Mouse (Mus musculus): ENCODE results near the gene Cyp1b1. TPM values are rescaled to one million over a fixed set of nuclear protein-coding genes. Genes with fewer than 3 reads are reported as not detected.
A peak's percentile ranks its signal among the peaks of the same experiment; 100 is the strongest.

The Cyp1b1 gene
- total and polyA plus RNA-seq, 2 experiments from 2014 or later = 5.2 to 7.5 TPM

GRCm38 (mm10) chr17:79730988-79731387 is 16.1 kb upstream of the Cyp1b1 start:
- Histone ChIP-seq H3K9me3 (ENCODE audit: low read length) (no peaks in the 10 kb centered on the region), H3K4me2 (ENCODE audit: low read depth) (no peak overlapping the region)
- 81% methylated on average over 8 of the region's 8 CpGs for WGBS

GRCm38 (mm10) chr17:79728585-79729503 is 14.0 kb upstream of the Cyp1b1 start:
- WGBS = 39% methylated on average over 16 of the region's 16 CpGs
- H3K4me2 ChIP-seq (ENCODE audit: low read depth) = peak overlapping the region; percentile 15; the same call in 1 of the 2 replicates
- no peak overlapping the region for H3K4me3 ChIP-seq (ENCODE audit: low read depth, low read length)

More at GRCm38 (mm10) chr17:79730988-79731387, 16.1 kb upstream of the Cyp1b1 start:
- DNase-seq (no peak), ATAC-seq (no peak)
- no peak overlapping the region for H3K4me3 ChIP-seq (ENCODE audit: low read depth, low read length)
- no peak overlapping the region for H3K9ac ChIP-seq
- no peak for TF ChIP-seq CTCF (IDR thresholded peaks at IDR 0.05; ENCODE audit: low read depth)
- H3K36me3 ChIP-seq (ENCODE audit: insufficient read depth) = no peaks in the 10 kb centered on the region
- 0 out of 2 replicates have a peak, but pooled peaks cover 4% of the 10 kb centered on the region for H3K4me1 ChIP-seq (ENCODE audit: insufficient read depth)
- H3K27ac ChIP-seq (ENCODE audit: low read depth, low read length) = no peak overlapping the region
- H3K27me3 ChIP-seq (ENCODE audit: insufficient read depth, low read length) = no peaks in the 10 kb centered on the region

GRCm38 (mm10) chr17:79728053-79728584 is 13.3 kb upstream of the Cyp1b1 start:
- WGBS = 36% methylated on average over 14 of the region's 14 CpGs
- no peak overlapping the region for H3K9ac ChIP-seq
- H3K27me3 ChIP-seq (ENCODE audit: insufficient read depth, low read length) = no peaks in the 10 kb centered on the region
- no peak for ATAC-seq
- TF ChIP-seq CTCF (IDR thresholded peaks at IDR 0.05; ENCODE audit: low read depth) = no peak
- DNase-seq = no peak
- H3K9me3 ChIP-seq (ENCODE audit: low read length) = no peaks in the 10 kb centered on the region
- 0 out of 2 replicates have a peak, but pooled peaks cover 4% of the 10 kb centered on the region for H3K4me1 ChIP-seq (ENCODE audit: insufficient read depth)
- H3K36me3 ChIP-seq (ENCODE audit: insufficient read depth) = no peaks in the 10 kb centered on the region
- H3K27ac ChIP-seq (ENCODE audit: low read depth, low read length) = no peak overlapping the region
- peak overlapping the region; percentile 15; the same call in 1 of the 2 replicates for H3K4me2 ChIP-seq (ENCODE audit: low read depth)
- no peak overlapping the region for H3K4me3 ChIP-seq (ENCODE audit: low read depth, low read length)

More at GRCm38 (mm10) chr17:79728585-79729503, 14.0 kb upstream of the Cyp1b1 start:
- TF ChIP-seq CTCF (IDR thresholded peaks at IDR 0.05; ENCODE audit: low read depth) = no peak
- no peak overlapping the region for H3K9ac ChIP-seq
- no peak overlapping the region for H3K27ac ChIP-seq (ENCODE audit: low read depth, low read length)
- H3K9me3 ChIP-seq (ENCODE audit: low read length) = no peaks in the 10 kb centered on the region
- DNase-seq (no peak), ATAC-seq (no peak)
- 0 out of 2 replicates have a peak, but pooled peaks cover 4% of the 10 kb centered on the region for H3K4me1 ChIP-seq (ENCODE audit: insufficient read depth)
- no peaks in the 10 kb centered on the region for H3K36me3 ChIP-seq (ENCODE audit: insufficient read depth)
- H3K27me3 ChIP-seq (ENCODE audit: insufficient read depth, low read length) = no peaks in the 10 kb centered on the region

- WGBS = 72% methylated on average over 5 of the region's 5 CpGs
- no peak for ATAC-seq
- DNase-seq = no peak
Measured at GRCm38 (mm10) chr17:79726613-79727012, 11.8 kb upstream of the Cyp1b1 start.

GRCm38 (mm10) chr17:79720681-79721080 is 5.8 kb upstream of the Cyp1b1 start:
- no peak overlapping the region for H3K9ac ChIP-seq
- H3K4me3 ChIP-seq (ENCODE audit: low read depth, low read length) = no peak overlapping the region
- 77% methylated on average over 7 of the region's 7 CpGs for WGBS
- no peak for TF ChIP-seq CTCF (IDR thresholded peaks at IDR 0.05; ENCODE audit: low read depth)
- no peak overlapping the region for H3K27ac ChIP-seq (ENCODE audit: low read depth, low read length)
- no peaks in the 10 kb centered on the region for H3K4me1 ChIP-seq (ENCODE audit: insufficient read depth)
- no peaks in the 10 kb centered on the region for H3K9me3 ChIP-seq (ENCODE audit: low read length)
- H3K4me2 ChIP-seq (ENCODE audit: low read depth) = no peak overlapping the region
- no peaks in the 10 kb centered on the region for H3K27me3 ChIP-seq (ENCODE audit: insufficient read depth, low read length)
- DNase-seq = no peak
- no peaks in the 10 kb centered on the region for H3K36me3 ChIP-seq (ENCODE audit: insufficient read depth)
- no peak for ATAC-seq

More at GRCm38 (mm10) chr17:79726613-79727012, 11.8 kb upstream of the Cyp1b1 start:
- Histone ChIP-seq H3K27me3 (ENCODE audit: insufficient read depth, low read length) (no peaks in the 10 kb centered on the region), H3K9me3 (ENCODE audit: low read length) (no peaks in the 10 kb centered on the region), H3K4me1 (ENCODE audit: insufficient read depth) (no peaks in the 10 kb centered on the region), H3K27ac (ENCODE audit: low read depth, low read length) (no peak overlapping the region), H3K36me3 (ENCODE audit: insufficient read depth) (no peaks in the 10 kb centered on the region), H3K9ac (no peak overlapping the region), H3K4me3 (ENCODE audit: low read depth, low read length) (no peak overlapping the region), H3K4me2 (ENCODE audit: low read depth) (no peak overlapping the region)
- TF ChIP-seq CTCF (IDR thresholded peaks at IDR 0.05; ENCODE audit: low read depth) = no peak

GRCm38 (mm10) chr17:79715649-79716143 is 835 bp upstream of the Cyp1b1 start:
- Histone ChIP-seq H3K4me1 (ENCODE audit: insufficient read depth) (peaks cover 9% of the 10 kb centered on the region; the same call in 1 of the 2 replicates), H3K4me2 (ENCODE audit: low read depth) (peak overlapping the region; percentile 93), H3K9ac (peak overlapping the region; percentile 37), H3K27me3 (ENCODE audit: insufficient read depth, low read length) (peaks cover 34% of the 10 kb centered on the region), H3K9me3 (ENCODE audit: low read length) (no peaks in the 10 kb centered on the region), H3K36me3 (ENCODE audit: insufficient read depth) (no peaks in the 10 kb centered on the region), H3K4me3 (ENCODE audit: low read depth, low read length) (peak overlapping the region; percentile 44), H3K27ac (ENCODE audit: low read depth, low read length) (no peak overlapping the region)
- peak; percentile 88 for TF ChIP-seq CTCF (IDR thresholded peaks at IDR 0.05; ENCODE audit: low read depth)
- DNase-seq (peak; percentile 91), ATAC-seq (peak; percentile 88)
- under 1% methylated on average over 42 of the region's 42 CpGs for WGBS
